ENCODE assay signal across 9 mouse cellular contexts in genomic region chr7:44821666-44822448, GRCm38 (mm10). TPM values are rescaled to one million over a fixed set of nuclear protein-coding genes. Genes with fewer than 3 reads are reported as not detected.
DNase-seq lines count a peak whose midpoint lies in the region; ATAC-seq and TF ChIP-seq lines count a peak whose summit lies in the region.
"Had no signal": no experiment of that assay in that cellular context is flagged by ENCODE, and none has a peak within 500 bp of the region (broad histone marks: within the 10 kb centered on the region; RNA-seq: fewer than 3 reads in every experiment).

No protein-coding gene starts in this region.

- peaks cover 75% of the 10 kb centered on the region for H3K4me1 ChIP-seq in heart, embryonic 10.5 days
- H3K4me1 ChIP-seq in neural tube, embryonic 15.5 days = peaks cover 58% of the 10 kb centered on the region
- peaks cover 39 to 51% of the 10 kb centered on the region in 2 experiments for H3K4me1 ChIP-seq in MEL (ENCODE audit: control insufficient read depth in 1 of 2, insufficient read depth in 2 of 2, low read length in 2 of 2)
- peaks cover 95% of the 10 kb centered on the region for H3K4me1 ChIP-seq in liver, embryonic 13.5 days (replicated peaks)
- peaks cover 66% of the 10 kb centered on the region for H3K4me1 ChIP-seq in midbrain, embryonic 10.5 days

- 83% methylated on average over 7 of the region's 7 CpGs for WGBS in heart, embryonic 10.5 days
- WGBS in neural tube, embryonic 15.5 days = 89% methylated on average over 7 of the region's 7 CpGs
- 68% methylated on average over 7 of the region's 7 CpGs for WGBS in liver, embryonic 13.5 days (ENCODE audit: insufficient replicate concordance)
- 85% methylated on average over 7 of the region's 7 CpGs for WGBS in midbrain, embryonic 10.5 days

- TF ChIP-seq POLR2A in MEL (IDR thresholded peaks at IDR 0.05; ENCODE audit: control insufficient read depth in 1 of 2, insufficient read depth in 1 of 2, low read depth in 1 of 2, low read length in 2 of 2, poor library complexity in 1 of 2) = no peak

- peak; percentile 56 for DNase-seq in heart, embryonic 10.5 days (ENCODE audit: low spot score)
- no peak for DNase-seq in heart, postnatal 25 days (ENCODE audit: low spot score)
- DNase-seq in neural tube, embryonic 10.5 days (ENCODE audit: extremely low spot score, low spot score) = peak; percentile 12
- peak; percentile 39 for DNase-seq in MEL (ENCODE audit: low read depth, low spot score)
- DNase-seq in liver, embryonic 13.5 days = no peak
- no peak for DNase-seq in midbrain, embryonic 10.5 days (ENCODE audit: low spot score)
- DNase-seq in right cerebral cortex, postnatal 14 days = no peak
- DNase-seq: left cerebral cortex, postnatal 4 days had no signal

- peaks cover 21% of the 10 kb centered on the region for H3K36me3 ChIP-seq in heart, embryonic 10.5 days
- H3K36me3 ChIP-seq in neural tube, embryonic 15.5 days = no peaks in the 10 kb centered on the region
- peaks cover 30 to 57% of the 10 kb centered on the region in 2 experiments for H3K36me3 ChIP-seq in MEL (ENCODE audit: control insufficient read depth in 1 of 2, insufficient read depth in 2 of 2, low read length in 2 of 2)
- peaks cover 47% of the 10 kb centered on the region for H3K36me3 ChIP-seq in liver, embryonic 13.5 days
- H3K36me3 ChIP-seq in midbrain, embryonic 10.5 days = peaks cover 57% of the 10 kb centered on the region

- no peak overlapping the region for H3K4me2 ChIP-seq in neural tube, embryonic 15.5 days
- no peak overlapping the region for H3K4me2 ChIP-seq in liver, embryonic 13.5 days

- H3K27me3 ChIP-seq in heart, embryonic 10.5 days (ENCODE audit: insufficient read depth, poor library complexity, severe bottlenecking) = no peaks in the 10 kb centered on the region
- H3K27me3 ChIP-seq in neural tube, embryonic 15.5 days (replicated peaks) = no peaks in the 10 kb centered on the region
- no peaks in the 10 kb centered on the region for H3K27me3 ChIP-seq in MEL (ENCODE audit: control insufficient read depth in 1 of 2, insufficient read depth in 2 of 2, low read length in 2 of 2)
- H3K27me3 ChIP-seq in liver, embryonic 13.5 days = no peaks in the 10 kb centered on the region
- no peaks in the 10 kb centered on the region for H3K27me3 ChIP-seq in midbrain, embryonic 10.5 days (ENCODE audit: low read depth, poor library complexity, severe bottlenecking)

- no peak overlapping the region for H3K9ac ChIP-seq in neural tube, embryonic 15.5 days (replicated peaks)
- H3K9ac ChIP-seq in MEL (ENCODE audit: control insufficient read depth, low read depth, low read length, poor library complexity, severe bottlenecking) = no peak overlapping the region; the same call in 1 of the 2 replicates
- no peak overlapping the region for H3K9ac ChIP-seq in liver, embryonic 13.5 days

- peak in 1 of 3 experiments; percentile 35; a peak in 2 of 6 replicates for TF ChIP-seq CTCF in MEL (IDR thresholded peaks at IDR 0.05 in 2 of 3, conservative IDR thresholded peaks at IDR 0.05 in 1 of 3; ENCODE audit: control insufficient read depth in 1 of 3, insufficient read depth in 1 of 3, low read depth in 2 of 3, low read length in 3 of 3, poor library complexity in 1 of 3, severe bottlenecking in 1 of 3)

- TF ChIP-seq RAD21 in MEL (IDR thresholded peaks at IDR 0.05; ENCODE audit: low read depth, low read length) = no peak

- no peak overlapping the region for H3K4me3 ChIP-seq in heart, embryonic 10.5 days
- no peak overlapping the region for H3K4me3 ChIP-seq in neural tube, embryonic 15.5 days (replicated peaks)
- no peak overlapping the region for H3K4me3 ChIP-seq in MEL (ENCODE audit: control insufficient read depth in 1 of 2, insufficient read depth in 1 of 2, low read depth in 2 of 2, low read length in 2 of 2)
- no peak overlapping the region for H3K4me3 ChIP-seq in liver, embryonic 13.5 days (replicated peaks)
- no peak overlapping the region for H3K4me3 ChIP-seq in midbrain, embryonic 10.5 days

- no peaks in the 10 kb centered on the region for H3K9me3 ChIP-seq in heart, embryonic 10.5 days
- H3K9me3 ChIP-seq in neural tube, embryonic 15.5 days (replicated peaks) = no peaks in the 10 kb centered on the region
- no peaks in the 10 kb centered on the region for H3K9me3 ChIP-seq in MEL (replicated peaks; ENCODE audit: insufficient read depth, low read length)
- no peaks in the 10 kb centered on the region for H3K9me3 ChIP-seq in liver, embryonic 13.5 days (replicated peaks)
- no peaks in the 10 kb centered on the region for H3K9me3 ChIP-seq in midbrain, embryonic 10.5 days (replicated peaks)

- no peak overlapping the region for H3K27ac ChIP-seq in heart, embryonic 10.5 days
- no peak overlapping the region for H3K27ac ChIP-seq in neural tube, embryonic 15.5 days (replicated peaks)
- no peak overlapping the region for H3K27ac ChIP-seq in MEL (ENCODE audit: control insufficient read depth, low read depth, low read length)
- H3K27ac ChIP-seq in liver, embryonic 13.5 days = 0 out of 2 replicates have a peak overlapping the region, but pooled peaks have one; percentile 9
- no peak overlapping the region for H3K27ac ChIP-seq in midbrain, embryonic 10.5 days (replicated peaks)

- ATAC-seq in neural tube, embryonic 15.5 days (ENCODE audit: low FRiP score) = no peak
- 0 out of 2 replicates have a peak, but pooled peaks have one; percentile 18 for ATAC-seq in liver, embryonic 13.5 days (ENCODE audit: low read depth)

- intact Hi-C loops in heart, postnatal 25 days (cut with DNase I) = loop anchor here (10.0 kb wide), 1 partner anchor 167 kb away; no protein-coding TSS in a partner anchor

- no peak for TF ChIP-seq EP300 in MEL (IDR thresholded peaks at IDR 0.05; ENCODE audit: low read depth in 1 of 2, low read length in 2 of 2)

- H3K79me2 ChIP-seq in MEL (ENCODE audit: control insufficient read depth, insufficient read depth, low read length, poor library complexity) = peaks cover 98% of the 10 kb centered on the region

TF ChIP-seq in MEL, 35 proteins besides CTCF, POLR2A, EP300 and RAD21:
- TF ChIP-seq GABPA (IDR thresholded peaks at IDR 0.05; ENCODE audit: low read depth, low read length) (no peak), ETS1 (IDR thresholded peaks at IDR 0.05; ENCODE audit: low read depth, low read length) (0 out of 2 replicates have a peak, but pooled peaks have one; percentile 2)

RNA-seq across cellular contexts. Expression of gene Atf5, which starts 5.4 kb away (rescaled TPM):
- 1.7 and 3.3 TPM in 2 replicates for polyA plus RNA-seq in heart, embryonic 10.5 days (2016; fragmentation: Nextera tagmentation; extraction: Ambion mirVana)
- 10 to 100 TPM; 63.7 to 64.5 TPM for total RNA-seq in heart, postnatal 25 days (2021)
- polyA plus RNA-seq in neural tube, embryonic 15.5 days (2015; fragmentation: Nextera tagmentation; extraction: Ambion mirVana) = 3.6 and 4.1 TPM in 2 replicates
- 17.6 and 19.6 TPM in 2 replicates for total RNA-seq in MEL (2012; rRNA removed)
- polyA plus RNA-seq in MEL (2012; ENCODE audit: insufficient read depth in 1 of 2, insufficient read length in 2 of 2, low read depth in 1 of 2, low replicate concordance in 2 of 2, missing spikeins in 1 of 2) = 10 to 100 TPM in 1 of 2 experiments, not detected in 1; 95.5 TPM
- polyA plus RNA-seq in liver, embryonic 13.5 days (2015; fragmentation: Nextera tagmentation; extraction: Ambion mirVana) = 5.3 and 5.4 TPM in 2 replicates
- 4.6 and 4.7 TPM in 2 replicates for polyA plus RNA-seq in midbrain, embryonic 10.5 days (2016; fragmentation: Nextera tagmentation; extraction: Ambion mirVana)

RNA-seq across cellular contexts. Expression of gene Il4i1, which starts 5.7 kb away (rescaled TPM):
- polyA plus RNA-seq in heart, embryonic 10.5 days (2016; fragmentation: Nextera tagmentation; extraction: Ambion mirVana) = 0.41 and 1.3 TPM in 2 replicates
- total RNA-seq in heart, postnatal 25 days (2021) = 1 to 10 TPM in 1 of 2 experiments, under 1 TPM in 1; 0.62 to 2.2 TPM
- 0.78 and 4.7 TPM in 2 replicates for polyA plus RNA-seq in neural tube, embryonic 15.5 days (2015; fragmentation: Nextera tagmentation; extraction: Ambion mirVana)
- total RNA-seq in MEL (2012; rRNA removed) = 0.73 and 0.92 TPM in 2 replicates
- polyA plus RNA-seq in MEL (2012; ENCODE audit: insufficient read depth in 1 of 2, insufficient read length in 2 of 2, low read depth in 1 of 2, low replicate concordance in 2 of 2, missing spikeins in 1 of 2) = under 1 TPM in 1 of 2 experiments, not detected in 1; 0.54 TPM
- 0.70 and 1.1 TPM in 2 replicates for polyA plus RNA-seq in liver, embryonic 13.5 days (2015; fragmentation: Nextera tagmentation; extraction: Ambion mirVana)
- 1.2 and 1.8 TPM in 2 replicates for polyA plus RNA-seq in midbrain, embryonic 10.5 days (2016; fragmentation: Nextera tagmentation; extraction: Ambion mirVana)

RNA-seq across cellular contexts. Expression of gene Nup62, which starts 6.0 kb away (rescaled TPM):
- 128 and 132 TPM in 2 replicates for polyA plus RNA-seq in heart, embryonic 10.5 days (2016; fragmentation: Nextera tagmentation; extraction: Ambion mirVana)
- total RNA-seq in heart, postnatal 25 days (2021) = 10 to 100 TPM; 26.0 to 28.6 TPM
- polyA plus RNA-seq in neural tube, embryonic 15.5 days (2015; fragmentation: Nextera tagmentation; extraction: Ambion mirVana) = 40.7 and 58.0 TPM in 2 replicates
- total RNA-seq in MEL (2012; rRNA removed) = 136 and 137 TPM in 2 replicates
- 100 to 1,000 TPM in 1 of 2 experiments, not detected in 1; 235 TPM for polyA plus RNA-seq in MEL (2012; ENCODE audit: insufficient read depth in 1 of 2, insufficient read length in 2 of 2, low read depth in 1 of 2, low replicate concordance in 2 of 2, missing spikeins in 1 of 2)
- 60.8 and 68.9 TPM in 2 replicates for polyA plus RNA-seq in liver, embryonic 13.5 days (2015; fragmentation: Nextera tagmentation; extraction: Ambion mirVana)
- 154 and 162 TPM in 2 replicates for polyA plus RNA-seq in midbrain, embryonic 10.5 days (2016; fragmentation: Nextera tagmentation; extraction: Ambion mirVana)

RNA-seq across cellular contexts. Expression of gene Akt1s1, which starts 26.9 kb away (rescaled TPM):
- 102 and 103 TPM in 2 replicates for polyA plus RNA-seq in heart, embryonic 10.5 days (2016; fragmentation: Nextera tagmentation; extraction: Ambion mirVana)
- total RNA-seq in heart, postnatal 25 days (2021) = 10 to 100 TPM; 61.8 to 75.9 TPM
- 89.9 and 92.0 TPM in 2 replicates for polyA plus RNA-seq in neural tube, embryonic 15.5 days (2015; fragmentation: Nextera tagmentation; extraction: Ambion mirVana)
- total RNA-seq in MEL (2012; rRNA removed) = 32.0 and 37.3 TPM in 2 replicates
- polyA plus RNA-seq in MEL (2012; ENCODE audit: insufficient read depth in 1 of 2, insufficient read length in 2 of 2, low read depth in 1 of 2, low replicate concordance in 2 of 2, missing spikeins in 1 of 2) = 10 to 100 TPM in 1 of 2 experiments, not detected in 1; 71.8 TPM
- polyA plus RNA-seq in liver, embryonic 13.5 days (2015; fragmentation: Nextera tagmentation; extraction: Ambion mirVana) = 32.0 and 32.1 TPM in 2 replicates
- 89.5 and 98.1 TPM in 2 replicates for polyA plus RNA-seq in midbrain, embryonic 10.5 days (2016; fragmentation: Nextera tagmentation; extraction: Ambion mirVana)

RNA-seq across cellular contexts. Expression of gene Tbc1d17, which starts 27.0 kb away (rescaled TPM):
- polyA plus RNA-seq in heart, embryonic 10.5 days (2016; fragmentation: Nextera tagmentation; extraction: Ambion mirVana) = 56.9 and 67.3 TPM in 2 replicates
- 10 to 100 TPM; 44.3 to 47.0 TPM for total RNA-seq in heart, postnatal 25 days (2021)
- polyA plus RNA-seq in neural tube, embryonic 15.5 days (2015; fragmentation: Nextera tagmentation; extraction: Ambion mirVana) = 105 and 110 TPM in 2 replicates
- total RNA-seq in MEL (2012; rRNA removed) = 16.7 and 16.9 TPM in 2 replicates
- 10 to 100 TPM in 1 of 2 experiments, not detected in 1; 29.5 TPM for polyA plus RNA-seq in MEL (2012; ENCODE audit: insufficient read depth in 1 of 2, insufficient read length in 2 of 2, low read depth in 1 of 2, low replicate concordance in 2 of 2, missing spikeins in 1 of 2)
- 29.0 and 30.0 TPM in 2 replicates for polyA plus RNA-seq in liver, embryonic 13.5 days (2015; fragmentation: Nextera tagmentation; extraction: Ambion mirVana)
- polyA plus RNA-seq in midbrain, embryonic 10.5 days (2016; fragmentation: Nextera tagmentation; extraction: Ambion mirVana) = 77.8 and 89.4 TPM in 2 replicates

Comparison
In these comparisons a context has a peak if more than half of its experiments do, and no peak if none do; other contexts are left out.
1. DNase-seq: peak in heart, embryonic 10.5 days (single experiment), neural tube, embryonic 10.5 days (single experiment) and MEL (single experiment); none in heart, postnatal 25 days (single experiment), liver, embryonic 13.5 days (single experiment), midbrain, embryonic 10.5 days (single experiment) and right cerebral cortex, postnatal 14 days (single experiment).